Mouse (Mus musculus): ENCODE measurements around the gene Adarb2.

GRCm38 (mm10) chr13:8445415-8445814 lies 242.7 kb downstream of the Adarb2 start:
- TF ChIP-seq CTCF (IDR thresholded peaks at IDR 0.05; ENCODE audit: control insufficient read depth, insufficient read depth, low read length): no peak
- no peak for TF ChIP-seq POLR2A (IDR thresholded peaks at IDR 0.05; ENCODE audit: borderline replicate concordance, control insufficient read depth, low read depth, low read length)
